Mouse (Mus musculus) myocyte (in vitro differentiated cells): ENCODE measurements at regions not wholly inside any gene's neighbourhood (a gene's known extent, or its start where the extent isn't known, plus 50 kb on each side); places are given as distances from the start of the nearest gene placed in this dataset.
"Not testable (repeated sequence)": the region's sequence is repeated elsewhere in the genome, so short reads cannot be mapped to it uniquely, and the experiment has no call there.

Source experiments
- H3K27me3 ChIP-seq: one replicate; pipeline ENCODE4 v1.6.1; 2011; ENCODE audit not compliant: control insufficient read depth, insufficient read depth, insufficient read length
- H3K36me3 ChIP-seq: one replicate; pipeline ENCODE4 v1.6.1; 2011; ENCODE audit not compliant: control insufficient read depth, insufficient read depth
- H3K4me2 ChIP-seq: one replicate; pipeline ENCODE4 v1.6.1; 2011; ENCODE audit warnings: low read depth, control low read depth
- H3K4me3 ChIP-seq: one replicate; pipeline ENCODE4 v1.5.1; 2011; ENCODE audit warnings: mild to moderate bottlenecking, control low read depth, moderate library complexity
- H3K79me2 ChIP-seq: one replicate; pipeline ENCODE4 v1.6.1; 2011; ENCODE audit not compliant: control insufficient read depth, insufficient read depth
- H3ac ChIP-seq: one replicate; pipeline ENCODE4 v1.6.1; 2011; ENCODE audit not compliant: control insufficient read depth, insufficient read length
- CEBPB ChIP-seq: IDR thresholded peaks from 2 replicates; pipeline ENCODE4 v1.6.1; 2011; ENCODE audit warnings: mild to moderate bottlenecking, moderate library complexity; ENCODE audit not compliant: poor library complexity, insufficient read depth, severe bottlenecking
- E2F4 ChIP-seq: IDR thresholded peaks from one replicate; pipeline ENCODE4 v1.6.1; 2011; ENCODE audit warnings: mild to moderate bottlenecking, control low read depth, moderate library complexity; ENCODE audit not compliant: insufficient read depth
- MAX ChIP-seq: IDR thresholded peaks from one replicate; pipeline ENCODE4 v1.6.1; 2011; ENCODE audit warnings: low read depth, mild to moderate bottlenecking, control low read depth
- MYOD1 ChIP-seq, 3 experiments: IDR thresholded peaks; one replicate each; pipeline ENCODE4 v1.6.1; 2011; ENCODE audit warnings: control low read depth in 2 of 3, low read depth in 2 of 3, mild to moderate bottlenecking in 2 of 3, moderate library complexity in 1 of 3; ENCODE audit not compliant: insufficient read length in 2 of 3, control insufficient read depth in 1 of 3
- MYOG ChIP-seq, 3 experiments: IDR thresholded peaks; one replicate each; pipeline ENCODE4 v1.6.1; 2011; ENCODE audit warnings: control low read depth in 2 of 3, low read depth in 2 of 3, mild to moderate bottlenecking in 2 of 3; ENCODE audit not compliant: insufficient read length in 2 of 3, control insufficient read depth in 1 of 3, insufficient read depth in 1 of 3
- POLR2A ChIP-seq: IDR thresholded peaks from one replicate; pipeline ENCODE4 v1.6.1; 2011; ENCODE audit warnings: low read depth, mild to moderate bottlenecking, control low read depth, moderate library complexity; ENCODE audit not compliant: insufficient read length
- POLR2AphosphoS2 ChIP-seq: IDR thresholded peaks from one replicate; pipeline ENCODE4 v1.6.1; 2011; ENCODE audit warnings: low read depth, control low read depth; ENCODE audit not compliant: insufficient read length
- REST ChIP-seq: IDR thresholded peaks from one replicate; pipeline ENCODE4 v1.6.1; 2011; ENCODE audit warnings: mild to moderate bottlenecking, control low read depth, moderate library complexity; ENCODE audit not compliant: insufficient read depth, insufficient read length
- SRF ChIP-seq: IDR thresholded peaks from one replicate; pipeline ENCODE4 v1.6.1; 2011; ENCODE audit warnings: low read depth; ENCODE audit not compliant: control insufficient read depth, insufficient read length
- TCF12 ChIP-seq: IDR thresholded peaks from one replicate; pipeline ENCODE4 v1.6.1; 2011; ENCODE audit warnings: mild to moderate bottlenecking, control low read depth; ENCODE audit not compliant: poor library complexity, insufficient read depth, severe bottlenecking
- TCF3 ChIP-seq: IDR thresholded peaks from one replicate; pipeline ENCODE4 v1.6.1; 2011; ENCODE audit warnings: low read depth, control low read depth; ENCODE audit not compliant: insufficient read length
- USF1 ChIP-seq: IDR thresholded peaks from one replicate; pipeline ENCODE4 v1.6.1; 2011; ENCODE audit warnings: low read depth, mild to moderate bottlenecking, control low read depth, moderate library complexity

DNA sequence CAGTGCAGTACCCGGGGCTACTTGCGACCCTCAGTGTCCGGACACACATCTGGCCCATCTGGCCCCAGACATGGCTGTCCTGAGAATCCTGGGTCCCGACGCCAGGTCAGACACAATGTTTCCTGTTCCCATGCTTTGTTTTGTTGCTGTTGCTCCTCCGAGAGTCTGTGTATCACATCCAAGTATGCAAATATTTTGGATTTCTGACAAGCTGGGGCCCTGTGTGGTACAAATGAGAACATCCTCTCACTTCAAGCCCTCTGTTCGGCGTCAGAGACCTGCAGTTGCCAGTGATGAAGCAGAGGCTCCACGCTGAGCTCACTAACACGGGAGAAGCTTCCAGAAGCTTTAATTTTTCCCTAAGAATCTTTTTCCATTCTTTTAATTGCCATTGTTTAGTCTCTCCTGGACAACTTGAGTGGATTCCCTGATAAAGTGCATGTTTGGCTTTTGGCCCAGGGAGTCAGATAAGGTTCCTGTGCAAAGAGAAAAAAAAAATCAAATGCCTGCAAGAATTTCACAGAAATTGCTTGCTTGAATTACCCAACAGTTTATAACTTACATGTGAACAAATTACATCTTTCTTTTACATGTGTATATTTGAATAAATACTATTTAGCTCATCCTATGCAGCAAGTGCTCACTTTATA lies 304.5 kb upstream of the Irx2 start:
- no peak for TF ChIP-seq CEBPB
- TF ChIP-seq TCF3 = no peak
- no peak for TF ChIP-seq REST
- no peak for TF ChIP-seq MYOG (IDR thresholded peaks at IDR 0.05; ENCODE audit: control insufficient read depth in 1 of 3, insufficient read depth in 1 of 3, insufficient read length in 2 of 3, low read depth in 2 of 3)
- no peak for TF ChIP-seq TCF12
- no peak for TF ChIP-seq POLR2AphosphoS2
- no peak for TF ChIP-seq POLR2A
- TF ChIP-seq USF1 = no peak
- no peak for TF ChIP-seq MYOD1 (IDR thresholded peaks at IDR 0.05; ENCODE audit: control insufficient read depth in 1 of 3, insufficient read length in 2 of 3, low read depth in 2 of 3)
- H3K4me3 ChIP-seq = no peak overlapping the region
- no peak overlapping the region for H3K4me2 ChIP-seq
- no peak overlapping the region for H3ac ChIP-seq
- H3K36me3 ChIP-seq = no peaks in the 10 kb centered on the region
- no peaks in the 10 kb centered on the region for H3K79me2 ChIP-seq
- H3K27me3 ChIP-seq = no peaks in the 10 kb centered on the region

DNA sequence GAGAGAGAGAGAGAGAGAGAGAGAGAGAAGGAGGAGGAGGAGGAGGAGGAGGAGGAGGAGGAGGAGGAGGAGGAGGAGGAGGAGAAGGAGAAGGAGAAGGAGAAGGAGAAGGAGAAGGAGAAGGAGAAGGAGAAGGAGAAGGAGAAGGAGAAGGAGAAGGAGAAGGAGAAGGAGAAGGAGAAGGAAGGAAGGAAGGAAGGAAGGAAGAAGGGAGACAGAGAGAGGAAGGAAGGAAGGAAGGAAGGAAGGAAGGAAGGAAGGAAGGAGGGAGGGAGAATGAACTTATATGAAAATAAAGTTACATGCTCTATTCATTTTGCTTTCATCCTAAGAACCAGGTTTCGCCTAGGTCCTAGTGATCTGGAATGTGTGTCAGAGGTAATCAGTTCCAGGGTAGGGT lies 302.4 kb upstream of the Irx2 start:
- not testable (repeated sequence) for H3K4me2 ChIP-seq, H3K79me2 ChIP-seq, H3K36me3 ChIP-seq, H3ac ChIP-seq, H3K4me3 ChIP-seq, H3K27me3 ChIP-seq

DNA sequence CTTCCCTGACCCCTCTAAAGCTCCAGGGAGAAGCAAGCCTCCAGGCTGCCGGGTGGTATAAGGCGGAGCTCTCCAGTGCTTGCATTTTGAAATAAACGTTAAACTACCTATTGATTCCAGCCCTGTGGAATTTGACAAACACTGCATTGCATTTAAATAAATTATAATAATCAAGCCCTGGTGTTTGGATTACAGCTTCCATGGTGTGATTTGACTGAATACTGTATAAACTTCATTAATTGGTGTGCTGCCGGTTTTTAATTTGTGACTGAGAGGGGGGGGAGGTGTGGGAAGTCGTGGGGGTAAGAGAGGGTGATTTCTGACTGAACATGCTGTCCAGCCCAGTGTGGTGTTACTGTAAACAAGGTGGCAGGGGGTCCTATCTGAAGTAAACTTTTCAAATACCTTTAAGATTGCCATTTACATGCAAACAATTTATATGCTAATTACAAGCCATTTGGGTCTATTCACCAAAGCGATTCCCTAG lies 282.9 kb upstream of the Irx2 start:
- no peaks in the 10 kb centered on the region for H3K27me3 ChIP-seq
- TF ChIP-seq USF1 = no peak
- TF ChIP-seq E2F4 = no peak
- no peak for TF ChIP-seq REST
- no peak for TF ChIP-seq SRF
- no peak for TF ChIP-seq POLR2AphosphoS2
- TF ChIP-seq MAX = no peak
- no peak for TF ChIP-seq CEBPB
- TF ChIP-seq TCF3 = no peak
- no peak for TF ChIP-seq MYOD1 (IDR thresholded peaks at IDR 0.05; ENCODE audit: control insufficient read depth in 1 of 3, insufficient read length in 2 of 3, low read depth in 2 of 3)
- no peak for TF ChIP-seq TCF12
- TF ChIP-seq MYOG (IDR thresholded peaks at IDR 0.05; ENCODE audit: control insufficient read depth in 1 of 3, insufficient read depth in 1 of 3, insufficient read length in 2 of 3, low read depth in 2 of 3) = no peak
- no peak for TF ChIP-seq POLR2A
- no peak overlapping the region for H3K4me3 ChIP-seq
- no peaks in the 10 kb centered on the region for H3K79me2 ChIP-seq
- H3ac ChIP-seq = no peak overlapping the region
- H3K36me3 ChIP-seq = no peaks in the 10 kb centered on the region
- no peak overlapping the region for H3K4me2 ChIP-seq

DNA sequence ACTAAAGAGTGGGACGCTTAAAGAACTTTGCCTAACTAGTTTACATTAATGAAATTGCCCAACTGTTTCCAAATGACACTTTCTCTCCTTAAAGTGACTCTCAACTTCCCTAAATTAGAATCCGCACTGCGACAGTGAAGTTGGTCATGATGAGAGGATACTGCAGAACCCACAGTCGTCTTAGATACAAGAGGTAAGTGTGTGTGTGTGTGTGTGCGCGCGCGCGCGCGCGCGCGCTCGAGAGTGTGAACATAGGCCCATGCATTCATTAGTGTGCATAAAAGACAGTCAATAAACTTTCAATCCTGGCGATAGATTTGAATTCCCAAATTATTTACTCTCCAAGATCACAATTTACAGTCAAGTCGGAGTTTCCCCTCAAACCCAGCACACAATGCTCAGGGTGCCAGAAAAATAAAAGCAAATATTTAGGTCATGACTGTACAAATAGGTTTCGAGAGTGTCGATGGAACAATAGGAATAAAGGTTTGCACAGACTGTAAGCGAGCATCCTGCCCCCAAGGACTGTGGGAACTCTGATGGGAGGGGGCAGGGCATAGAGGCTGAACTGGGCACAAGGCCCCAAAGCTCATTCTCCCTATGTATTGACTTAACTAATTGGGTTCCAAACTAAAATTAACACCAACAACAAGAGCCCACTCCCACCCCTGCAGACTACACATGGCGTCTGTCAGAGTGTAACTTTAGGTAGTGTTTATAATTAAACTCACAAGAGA lies 282.2 kb upstream of the Irx2 start:
- Histone ChIP-seq H3K79me2 (no peaks in the 10 kb centered on the region), H3K27me3 (no peaks in the 10 kb centered on the region), H3K4me3 (no peak overlapping the region), H3ac (no peak overlapping the region), H3K36me3 (no peaks in the 10 kb centered on the region), H3K4me2 (no peak overlapping the region)
- TF ChIP-seq SRF (no peak), POLR2A (no peak)

GRCm38 (mm10) chr13:72346944-72347586 lies 281.6 kb upstream of the Irx2 start:
- H3K79me2 ChIP-seq = no peaks in the 10 kb centered on the region
- no peak overlapping the region for H3K4me2 ChIP-seq
- TF ChIP-seq POLR2AphosphoS2 (no peak), MYOG (IDR thresholded peaks at IDR 0.05; ENCODE audit: control insufficient read depth in 1 of 3, insufficient read depth in 1 of 3, insufficient read length in 2 of 3, low read depth in 2 of 3) (no peak), POLR2A (no peak), CEBPB (no peak), REST (no peak), TCF3 (no peak), TCF12 (no peak), USF1 (no peak), MAX (no peak), MYOD1 (IDR thresholded peaks at IDR 0.05; ENCODE audit: control insufficient read depth in 1 of 3, insufficient read length in 2 of 3, low read depth in 2 of 3) (no peak), E2F4 (no peak)
- no peak overlapping the region for H3ac ChIP-seq
- no peak overlapping the region for H3K4me3 ChIP-seq
- no peaks in the 10 kb centered on the region for H3K36me3 ChIP-seq
- no peaks in the 10 kb centered on the region for H3K27me3 ChIP-seq
